Mouse (Mus musculus) kidney, adult 2 months (tissue): ENCODE results near the gene Gbx1. TPM values are rescaled to one million over a fixed set of nuclear protein-coding genes. Genes with fewer than 3 reads are reported as not detected.

ENCODE experiments used
- DNase-seq: peaks from one replicate; pipeline ENCODE4 v3.0.0; 2021
- H3K27ac ChIP-seq: fragments of 200-500 bp; 2 replicates; pipeline ENCODE4 v1.5.1; 2012; ENCODE audit warnings: low read depth, low read length, control low read depth, inconsistent platforms; ENCODE audit not compliant: insufficient read depth
- H3K27me3 ChIP-seq: fragments of 200-500 bp; replicated peaks from 2 replicates; pipeline ENCODE4 v1.6.1; 2012; ENCODE audit warnings: mild to moderate bottlenecking, moderate library complexity, low read length, inconsistent platforms; ENCODE audit not compliant: control insufficient read depth, insufficient read depth
- H3K36me3 ChIP-seq: fragments of 200-500 bp; 2 replicates; pipeline ENCODE4 v1.6.1; 2012; ENCODE audit warnings: mild to moderate bottlenecking, moderate library complexity, low read length, inconsistent platforms; ENCODE audit not compliant: control insufficient read depth, insufficient read depth
- H3K4me1 ChIP-seq: fragments of 200-500 bp; 2 replicates; pipeline ENCODE4 v1.6.1; 2011; ENCODE audit warnings: low read length; ENCODE audit not compliant: control insufficient read depth, insufficient read depth
- H3K4me3 ChIP-seq: fragments of 200-500 bp; 2 replicates; pipeline ENCODE4 v1.5.1; 2011; ENCODE audit warnings: mild to moderate bottlenecking, low read depth, low read length, control low read depth; ENCODE audit not compliant: insufficient read depth
- CTCF ChIP-seq: fragments of 200-500 bp; conservative IDR thresholded peaks from 2 replicates; pipeline ENCODE4 v1.5.1; 2011; ENCODE audit warnings: low read depth, mild to moderate bottlenecking, control low read depth, low read length, moderate library complexity, mixed read lengths; ENCODE audit not compliant: insufficient read depth, insufficient read length
- POLR2A ChIP-seq: fragments of 200-500 bp; IDR thresholded peaks from one replicate; pipeline ENCODE4 v1.6.1; 2011; ENCODE audit warnings: low read depth, low read length, control low read depth
- WGBS: fragments of 180-500 bp; shearing (Covaris S2); methylation state at CpG from one replicate; pipeline ENCODE4 v1.1.7; 2018; 5-methylcytosine and 5-hydroxymethylcytosine counted together
- polyA plus RNA-seq: library from polyadenylated mRNA; depleted of rRNA; stranded (reverse); fragments of >200 nt; gene quantifications from 2 replicates; pipeline ENCODE4 v1.2.3, GENCODE M21; 2012

Gene Gbx1
- polyA plus RNA-seq, 1 experiment = 0.05 TPM

GRCm38 (mm10) chr5:24481647-24482046 is 45.4 kb downstream of the Gbx1 start:
- WGBS = 10% methylated on average over 3 of the region's 4 CpGs
- Histone ChIP-seq H3K27me3 (no peaks in the 10 kb centered on the region), H3K4me3 (no peak overlapping the region), H3K4me1 (peaks cover 6% of the 10 kb centered on the region; the same call in 1 of the 2 replicates), H3K27ac (no peak overlapping the region), H3K36me3 (no peaks in the 10 kb centered on the region; the same call in 1 of the 2 replicates)
- TF ChIP-seq CTCF = peak; percentile 73
- no peak for TF ChIP-seq POLR2A
- DNase-seq = peak; percentile 86

GRCm38 (mm10) chr5:24477909-24478308 is 49.1 kb downstream of the Gbx1 start:
- Histone ChIP-seq H3K4me1 (peaks cover 3% of the 10 kb centered on the region; the same call in 1 of the 2 replicates), H3K27ac (no peak overlapping the region), H3K4me3 (no peak overlapping the region), H3K36me3 (no peaks in the 10 kb centered on the region; the same call in 1 of the 2 replicates), H3K27me3 (no peaks in the 10 kb centered on the region)
- TF ChIP-seq CTCF (no peak), POLR2A (no peak)
- DNase-seq = no peak
- 82% methylated on average over 9 of the region's 9 CpGs for WGBS

GRCm38 (mm10) chr5:24475476-24476241 is 51.3 kb downstream of the Gbx1 start:
- peak; percentile 69 for DNase-seq
- Histone ChIP-seq H3K27ac (no peak overlapping the region), H3K36me3 (no peaks in the 10 kb centered on the region; the same call in 1 of the 2 replicates), H3K4me1 (peaks cover 3% of the 10 kb centered on the region; the same call in 1 of the 2 replicates), H3K27me3 (no peaks in the 10 kb centered on the region), H3K4me3 (no peak overlapping the region)
- TF ChIP-seq CTCF = no peak
- no peak for TF ChIP-seq POLR2A
- 56% methylated on average over 6 of the region's 6 CpGs for WGBS

- H3K4me1 ChIP-seq = peaks cover 3% of the 10 kb centered on the region; the same call in 1 of the 2 replicates
- TF ChIP-seq POLR2A = no peak
- no peak for TF ChIP-seq CTCF
- WGBS = 11% methylated on average over 67 of the region's 67 CpGs
- peak; percentile 51 for DNase-seq
- no peaks in the 10 kb centered on the region for H3K27me3 ChIP-seq
- H3K36me3 ChIP-seq = no peaks in the 10 kb centered on the region; the same call in 1 of the 2 replicates
- H3K4me3 ChIP-seq = peak overlapping the region; percentile 45; the same call in 1 of the 2 replicates
- H3K27ac ChIP-seq = no peak overlapping the region
Observed at GRCm38 (mm10) chr5:24474723-24475261, 52.2 kb downstream of the Gbx1 start.

- Histone ChIP-seq H3K36me3 (no peaks in the 10 kb centered on the region; the same call in 1 of the 2 replicates), H3K4me1 (peaks cover 3% of the 10 kb centered on the region; the same call in 1 of the 2 replicates), H3K27me3 (no peaks in the 10 kb centered on the region), H3K4me3 (peak overlapping the region; percentile 45; the same call in 1 of the 2 replicates), H3K27ac (no peak overlapping the region)
- WGBS = 17% methylated on average over 77 of the region's 77 CpGs
- peak; percentile 17 for DNase-seq
- TF ChIP-seq POLR2A (no peak), CTCF (no peak)
Observed at GRCm38 (mm10) chr5:24474025-24474722, 52.8 kb downstream of the Gbx1 start.

- TF ChIP-seq CTCF (no peak), POLR2A (no peak)
- Histone ChIP-seq H3K4me3 (no peak overlapping the region), H3K27ac (no peak overlapping the region), H3K4me1 (peaks cover 3% of the 10 kb centered on the region; the same call in 1 of the 2 replicates), H3K27me3 (no peaks in the 10 kb centered on the region), H3K36me3 (no peaks in the 10 kb centered on the region; the same call in 1 of the 2 replicates)
- peak; percentile 25 for DNase-seq
- 57% methylated on average over 7 of the region's 7 CpGs for WGBS
Observed at GRCm38 (mm10) chr5:24472884-24473619, 54.0 kb downstream of the Gbx1 start.

GRCm38 (mm10) chr5:24470600-24470999 is 56.4 kb downstream of the Gbx1 start:
- Histone ChIP-seq H3K4me3 (no peak overlapping the region), H3K36me3 (no peaks in the 10 kb centered on the region), H3K27ac (no peak overlapping the region), H3K27me3 (no peaks in the 10 kb centered on the region), H3K4me1 (peaks cover 5% of the 10 kb centered on the region)
- WGBS = 13% methylated on average over 5 of the region's 5 CpGs
- DNase-seq = peak; percentile 84
- TF ChIP-seq POLR2A = no peak
- TF ChIP-seq CTCF = peak; percentile 96
